Mouse (Mus musculus) forebrain, embryonic 15.5 days (tissue): Measurements from ENCODE around the gene Ino80. TPM values are rescaled to one million over a fixed set of nuclear protein-coding genes. Genes with fewer than 3 reads are reported as not detected.

Experiments used
- ATAC-seq: fragments of 200-750 bp; cut with Nextera tagmentation; replicated peaks from 2 replicates; pipeline ENCODE4 v1.8.0; 2017; ENCODE audit warnings: mild to moderate bottlenecking, moderate TSS enrichment, moderate library complexity
- H3K27ac ChIP-seq: fragments of 300-500 bp; sonication (generic); replicated peaks from 2 replicates; pipeline ENCODE4 v1.5.1; 2015; ENCODE audit warnings: mild to moderate bottlenecking, inconsistent platforms
- H3K27me3 ChIP-seq: fragments of 300-500 bp; sonication (generic); 2 replicates; pipeline ENCODE4 v1.6.1; 2015; ENCODE audit warnings: inconsistent platforms
- H3K36me3 ChIP-seq: fragments of 300-500 bp; sonication (generic); 2 replicates; pipeline ENCODE4 v1.6.1; 2015; ENCODE audit warnings: mild to moderate bottlenecking, inconsistent platforms
- H3K4me1 ChIP-seq: fragments of 300-500 bp; sonication (generic); 2 replicates; pipeline ENCODE4 v1.6.1; 2015; ENCODE audit warnings: inconsistent platforms
- H3K4me2 ChIP-seq: fragments of 300-500 bp; sonication (generic); replicated peaks from 2 replicates; pipeline ENCODE4 v1.6.1; 2015; ENCODE audit warnings: mild to moderate bottlenecking, inconsistent platforms
- H3K4me3 ChIP-seq: fragments of 300-500 bp; sonication (generic); 2 replicates; pipeline ENCODE4 v1.5.1; 2015; ENCODE audit warnings: mild to moderate bottlenecking, inconsistent platforms
- H3K9ac ChIP-seq: fragments of 300-500 bp; sonication (generic); replicated peaks from 2 replicates; pipeline ENCODE4 v1.6.1; 2015; ENCODE audit warnings: mild to moderate bottlenecking, inconsistent platforms
- H3K9me3 ChIP-seq: fragments of 300-500 bp; sonication (generic); 2 replicates; pipeline ENCODE4 v1.6.1; 2016; ENCODE audit warnings: inconsistent platforms
- WGBS: fragments of 180-500 bp; shearing (Covaris S2); methylation state at CpG from one replicate; pipeline ENCODE4 v1.1.7; 2015; ENCODE audit warnings: mixed read lengths; 5-methylcytosine and 5-hydroxymethylcytosine counted together
- polyA plus RNA-seq: library from polyadenylated mRNA; unstranded; fragments of >200 nt; fragmentation: Nextera tagmentation; extraction: Ambion mirVana; gene quantifications from 2 replicates; pipeline ENCODE4 v1.2.1, GENCODE M21; 2015

Gene Ino80
- polyA plus RNA-seq, 1 experiment from 2014 or later = 3.4 TPM

GRCm38 (mm10) chr2:119377286-119377685, 100.2 kb downstream of the Ino80 start:
- no peak for ATAC-seq
- Histone ChIP-seq H3K4me1 (no peaks in the 10 kb centered on the region), H3K4me2 (no peak overlapping the region), H3K9ac (no peak overlapping the region), H3K36me3 (peaks cover 87% of the 10 kb centered on the region), H3K9me3 (no peaks in the 10 kb centered on the region), H3K27me3 (no peaks in the 10 kb centered on the region), H3K4me3 (no peak overlapping the region), H3K27ac (no peak overlapping the region)
- 79% methylated on average over 9 of the region's 9 CpGs for WGBS

- no peak for ATAC-seq
- no peak overlapping the region for H3K27ac ChIP-seq
- peaks cover 48% of the 10 kb centered on the region for H3K36me3 ChIP-seq
- no peak overlapping the region for H3K4me2 ChIP-seq
- no peak overlapping the region for H3K4me3 ChIP-seq
- no peak overlapping the region for H3K9ac ChIP-seq
- WGBS = 95% methylated on average over 10 of the region's 10 CpGs
- H3K4me1 ChIP-seq = no peaks in the 10 kb centered on the region
- no peaks in the 10 kb centered on the region for H3K27me3 ChIP-seq
- H3K9me3 ChIP-seq = no peaks in the 10 kb centered on the region
Measured at GRCm38 (mm10) chr2:119370116-119370515, 107.4 kb downstream of the Ino80 start.

GRCm38 (mm10) chr2:119367346-119367745, 110.1 kb downstream of the Ino80 start:
- 78% methylated on average over 3 of the region's 3 CpGs for WGBS
- Histone ChIP-seq H3K27ac (no peak overlapping the region), H3K4me2 (no peak overlapping the region), H3K36me3 (peaks cover 21% of the 10 kb centered on the region), H3K27me3 (no peaks in the 10 kb centered on the region), H3K4me1 (no peaks in the 10 kb centered on the region), H3K9me3 (no peaks in the 10 kb centered on the region), H3K9ac (no peak overlapping the region), H3K4me3 (no peak overlapping the region)
- ATAC-seq = no peak

DNA sequence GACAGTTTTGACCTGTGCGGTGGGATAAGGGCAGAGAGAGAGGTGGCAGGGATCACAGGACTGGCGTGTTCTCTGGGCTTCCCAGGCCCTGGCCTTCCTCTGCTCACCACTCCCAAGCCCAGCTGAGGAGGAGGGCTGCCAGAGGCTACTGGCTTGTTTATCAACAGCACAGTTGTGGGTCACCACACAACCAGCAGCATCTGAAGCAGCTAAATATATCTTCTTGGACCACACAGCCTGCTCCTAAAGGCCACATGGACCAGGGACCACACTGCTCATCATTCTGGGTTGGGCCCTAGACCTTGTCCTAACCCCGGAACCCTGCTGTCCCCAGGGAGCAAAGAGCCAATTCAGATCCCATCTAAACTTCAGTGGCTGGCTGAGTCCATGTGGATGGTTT, 112.5 kb downstream of the Ino80 start:
- Histone ChIP-seq H3K4me3 (no peak overlapping the region), H3K27ac (no peak overlapping the region), H3K27me3 (no peaks in the 10 kb centered on the region), H3K9ac (no peak overlapping the region), H3K4me1 (no peaks in the 10 kb centered on the region), H3K9me3 (peaks cover 4% of the 10 kb centered on the region; the same call in 1 of the 2 replicates), H3K4me2 (no peak overlapping the region), H3K36me3 (peaks cover under 1% of the 10 kb centered on the region; the same call in 1 of the 2 replicates)
- no peak for ATAC-seq
- WGBS = 87% methylated on average over 3 of the region's 3 CpGs

DNA sequence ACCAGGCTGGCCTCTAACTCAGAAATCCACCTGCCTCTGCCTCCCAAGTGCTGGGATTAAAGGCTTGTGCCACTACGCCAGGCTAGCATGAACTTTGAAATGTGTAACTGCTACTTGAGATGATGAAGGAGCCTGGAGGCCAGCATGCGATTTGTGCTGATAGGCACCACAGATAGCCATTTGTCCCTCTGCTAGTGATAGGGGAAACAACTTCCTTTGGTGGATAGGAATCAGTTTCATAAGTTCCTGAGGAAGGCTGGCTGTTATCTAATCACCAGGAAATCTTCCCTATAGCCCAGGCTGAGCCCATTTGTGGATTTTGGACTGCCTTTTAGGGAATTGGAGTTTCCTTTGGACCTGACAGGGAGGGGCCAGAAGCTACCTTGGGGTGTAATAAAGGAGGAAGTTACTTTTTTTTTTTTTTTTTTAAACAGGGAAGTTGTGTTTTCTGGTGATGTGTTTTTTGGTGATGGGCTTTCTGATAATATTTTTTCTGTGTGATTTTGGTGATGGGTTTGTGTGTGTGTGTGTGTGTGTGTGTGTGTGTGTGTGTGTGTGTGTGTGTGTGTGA, 117.7 kb downstream of the Ino80 start:
- 90% methylated on average over 2 of the region's 2 CpGs for WGBS
- Histone ChIP-seq H3K4me2 (no peak overlapping the region), H3K9me3 (peaks cover 4% of the 10 kb centered on the region; the same call in 1 of the 2 replicates), H3K9ac (no peak overlapping the region), H3K27ac (no peak overlapping the region), H3K4me3 (no peak overlapping the region), H3K4me1 (no peaks in the 10 kb centered on the region), H3K27me3 (no peaks in the 10 kb centered on the region), H3K36me3 (no peaks in the 10 kb centered on the region)
- ATAC-seq = no peak

DNA sequence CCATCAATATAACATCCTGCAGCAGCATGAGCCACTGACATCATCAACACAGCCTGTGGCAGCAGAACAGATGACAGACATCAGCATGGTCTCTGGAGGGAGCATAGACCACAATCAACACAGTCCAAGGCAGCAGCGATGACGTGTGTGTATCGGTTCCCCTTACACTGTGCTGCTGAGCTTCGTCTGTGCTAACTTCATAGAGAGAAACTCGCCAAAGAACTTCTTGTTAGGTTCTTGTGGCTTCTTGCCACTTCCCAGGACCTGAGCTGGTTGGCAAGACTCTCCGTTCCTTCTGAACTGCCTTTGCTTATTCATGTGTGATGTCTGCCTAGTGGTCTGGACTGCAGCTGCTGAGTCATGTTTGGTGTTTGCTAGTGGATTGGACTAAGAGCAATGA, 119.2 kb downstream of the Ino80 start:
- Histone ChIP-seq H3K4me1 (no peaks in the 10 kb centered on the region), H3K4me3 (no peak overlapping the region), H3K36me3 (no peaks in the 10 kb centered on the region), H3K27me3 (no peaks in the 10 kb centered on the region), H3K9ac (no peak overlapping the region), H3K9me3 (peaks cover 4% of the 10 kb centered on the region; the same call in 1 of the 2 replicates), H3K27ac (no peak overlapping the region), H3K4me2 (no peak overlapping the region)
- ATAC-seq = no peak
- WGBS = 90% methylated on average over 6 of the region's 6 CpGs

GRCm38 (mm10) chr2:119356805-119357204, 120.7 kb downstream of the Ino80 start:
- Histone ChIP-seq H3K27me3 (no peaks in the 10 kb centered on the region), H3K4me1 (no peaks in the 10 kb centered on the region), H3K9ac (no peak overlapping the region), H3K9me3 (peaks cover 3% of the 10 kb centered on the region; the same call in 1 of the 2 replicates), H3K4me3 (no peak overlapping the region), H3K4me2 (no peak overlapping the region), H3K36me3 (no peaks in the 10 kb centered on the region), H3K27ac (no peak overlapping the region)
- ATAC-seq = no peak
- WGBS = 90% methylated on average over 5 of the region's 5 CpGs

DNA sequence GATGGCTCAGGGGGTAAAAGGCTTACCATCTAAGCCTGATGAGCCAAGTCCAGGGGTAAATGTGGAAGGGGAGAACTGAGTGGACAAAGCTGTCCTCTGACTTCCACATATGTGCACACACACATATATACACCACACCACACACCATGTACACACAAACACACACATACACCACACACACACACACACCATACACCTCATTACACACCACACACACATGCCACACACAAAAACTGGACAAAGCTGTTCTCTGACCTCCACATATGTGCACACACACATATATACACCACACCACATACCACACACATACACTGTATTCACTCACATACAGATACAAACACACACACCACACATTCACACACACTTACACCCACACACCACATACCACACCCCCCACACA, 121.2 kb downstream of the Ino80 start:
- Histone ChIP-seq H3K27me3 (no peaks in the 10 kb centered on the region), H3K4me1 (peaks cover 4% of the 10 kb centered on the region; the same call in 1 of the 2 replicates), H3K4me2 (no peak overlapping the region), H3K27ac (no peak overlapping the region), H3K4me3 (no peak overlapping the region), H3K9me3 (no peaks in the 10 kb centered on the region; the same call in 1 of the 2 replicates), H3K36me3 (no peaks in the 10 kb centered on the region), H3K9ac (no peak overlapping the region)
- ATAC-seq = no peak

- Histone ChIP-seq H3K27me3 (no peaks in the 10 kb centered on the region), H3K4me3 (no peak overlapping the region), H3K4me2 (no peak overlapping the region), H3K9ac (no peak overlapping the region), H3K9me3 (no peaks in the 10 kb centered on the region; the same call in 1 of the 2 replicates), H3K36me3 (no peaks in the 10 kb centered on the region), H3K27ac (no peak overlapping the region), H3K4me1 (peaks cover 6% of the 10 kb centered on the region)
- ATAC-seq = no peak
- WGBS = 29% methylated on average over 7 of the region's 7 CpGs
Measured at GRCm38 (mm10) chr2:119355651-119356050, 121.8 kb downstream of the Ino80 start.

GRCm38 (mm10) chr2:119355089-119355488, 122.4 kb downstream of the Ino80 start:
- no peak overlapping the region for H3K4me3 ChIP-seq
- no peak overlapping the region for H3K4me2 ChIP-seq
- H3K9me3 ChIP-seq = no peaks in the 10 kb centered on the region; the same call in 1 of the 2 replicates
- H3K27me3 ChIP-seq = peaks cover 1% of the 10 kb centered on the region; the same call in 1 of the 2 replicates
- no peak overlapping the region for H3K9ac ChIP-seq
- ATAC-seq = no peak
- peaks cover 10% of the 10 kb centered on the region for H3K4me1 ChIP-seq
- WGBS = 79% methylated on average over 3 of the region's 3 CpGs
- H3K36me3 ChIP-seq = no peaks in the 10 kb centered on the region
- H3K27ac ChIP-seq = no peak overlapping the region

DNA sequence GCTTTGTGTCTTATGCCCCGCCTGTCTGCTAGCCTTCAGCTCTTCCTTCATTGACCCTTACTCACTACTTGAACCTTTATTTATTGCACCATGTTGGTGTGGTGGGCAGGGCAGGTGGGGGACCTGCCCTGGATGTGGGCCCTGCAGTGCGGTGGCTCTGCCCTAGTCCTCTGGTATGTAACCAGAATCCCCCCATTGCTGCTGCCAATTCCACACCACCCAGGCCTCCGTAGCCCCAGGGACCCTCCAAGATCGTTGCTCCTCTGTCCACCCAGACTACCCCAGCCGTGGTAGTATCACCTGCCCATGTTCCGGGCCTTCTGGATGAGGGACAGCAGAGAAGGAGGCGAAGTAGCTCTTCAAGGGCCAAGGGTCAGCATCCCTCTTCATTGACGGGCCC, 123.8 kb downstream of the Ino80 start:
- ATAC-seq = no peak
- Histone ChIP-seq H3K9me3 (no peaks in the 10 kb centered on the region), H3K4me2 (no peak overlapping the region), H3K27ac (no peak overlapping the region), H3K27me3 (peaks cover 4% of the 10 kb centered on the region; the same call in 1 of the 2 replicates), H3K4me1 (peaks cover 10% of the 10 kb centered on the region), H3K4me3 (no peak overlapping the region), H3K9ac (no peak overlapping the region), H3K36me3 (no peaks in the 10 kb centered on the region)
- 88% methylated on average over 8 of the region's 8 CpGs for WGBS

- Histone ChIP-seq H3K4me2 (peak within 1 kb of the TSS; percentile 94), H3K4me3 (peak within 1 kb of the TSS; percentile 82), H3K9me3 (no peaks in the 10 kb centered on the region), H3K36me3 (no peaks in the 10 kb centered on the region), H3K27ac (no peak within 1 kb of the TSS), H3K27me3 (peaks cover 4% of the 10 kb centered on the region; the same call in 1 of the 2 replicates), H3K4me1 (peaks cover 10% of the 10 kb centered on the region), H3K9ac (peak within 1 kb of the TSS; percentile 67)
- ATAC-seq = peak; percentile 98
- 4% methylated on average over 58 of the region's 58 CpGs for WGBS
Measured at GRCm38 (mm10) chr2:119350555-119351486, 126.7 kb downstream of the Ino80 start, which contains the start of gene Chac1. Gene Chac1 (plus strand): TSS chr2:119351229.
